Mouse (Mus musculus): ENCODE measurements around the gene Ets1. TPM values are rescaled to one million over a fixed set of nuclear protein-coding genes. Genes with fewer than 3 reads are reported as not detected.

The Ets1 gene
- total RNA-seq, 1 experiment from 2014 or later, result 25.9 TPM

DNA sequence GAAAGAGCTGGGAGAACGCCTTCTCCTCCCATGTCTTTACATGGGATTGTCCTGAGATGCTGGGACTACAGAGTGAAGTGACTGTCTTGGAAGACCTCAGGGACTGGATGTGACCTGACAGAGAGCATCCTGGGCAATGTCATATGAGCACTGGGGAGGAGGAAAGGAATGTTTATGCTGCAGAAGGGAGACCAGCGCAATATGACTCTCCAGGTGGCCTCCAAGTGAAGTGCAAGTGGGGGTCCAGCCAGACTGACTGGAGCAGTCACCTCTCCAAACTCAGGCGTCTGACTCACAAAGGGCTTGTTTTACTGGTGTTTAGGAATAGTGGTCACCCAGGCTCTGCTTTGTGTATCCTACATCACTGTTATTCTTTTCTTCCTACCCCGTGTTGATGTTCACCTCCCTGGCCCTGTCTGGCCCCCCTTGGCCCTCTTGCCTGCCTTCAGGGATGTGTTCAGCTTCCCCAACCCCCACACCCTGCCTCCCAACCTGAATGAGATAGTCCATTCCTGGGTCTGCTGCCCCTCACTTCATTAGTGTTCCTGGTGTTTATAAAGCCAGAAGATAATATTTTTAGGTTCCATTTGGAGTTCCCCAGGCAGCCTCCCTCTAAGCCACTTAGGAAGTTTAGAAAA, 42.2 kb downstream of the Ets1 start:
- no peak for ATAC-seq (replicated peaks in 1 of 2; ENCODE audit: insufficient read depth in 1 of 2, low FRiP score in 2 of 2, low TSS enrichment in 1 of 2, low read depth in 1 of 2, poor library complexity in 2 of 2, severe bottlenecking in 2 of 2)

- ATAC-seq (replicated peaks in 1 of 2; ENCODE audit: insufficient read depth in 1 of 2, low FRiP score in 2 of 2, low TSS enrichment in 1 of 2, low read depth in 1 of 2, poor library complexity in 2 of 2, severe bottlenecking in 2 of 2), result no peak
These were observed 43.5 kb downstream of the Ets1 start for GRCm38 (mm10) chr9:32679531-32679930.

DNA sequence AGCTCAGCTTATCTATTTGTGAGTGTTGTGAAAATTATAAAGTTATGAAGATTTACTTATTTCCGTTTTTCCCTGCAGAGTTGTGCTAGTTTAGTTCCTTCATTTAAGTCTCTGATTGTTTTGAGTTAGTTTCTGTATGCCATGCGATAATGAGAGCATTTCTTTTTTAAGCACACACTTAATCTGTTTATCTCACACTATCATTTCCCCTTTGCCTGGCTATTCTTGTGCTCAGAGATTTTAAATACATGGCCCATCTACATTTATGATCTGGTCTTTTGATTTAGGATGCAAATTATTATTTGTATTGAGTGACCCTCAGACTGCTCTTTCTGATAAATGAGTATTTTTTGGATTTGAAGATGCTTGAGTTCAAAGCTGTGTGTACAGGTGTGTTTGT, 44.2 kb downstream of the Ets1 start:
- no peak for ATAC-seq (replicated peaks in 1 of 2; ENCODE audit: insufficient read depth in 1 of 2, low FRiP score in 2 of 2, low TSS enrichment in 1 of 2, low read depth in 1 of 2, poor library complexity in 2 of 2, severe bottlenecking in 2 of 2)

GRCm38 (mm10) chr9:32685793-32686558, 50.0 kb downstream of the Ets1 start:
- ATAC-seq (replicated peaks in 1 of 2; ENCODE audit: insufficient read depth in 1 of 2, low FRiP score in 2 of 2, low TSS enrichment in 1 of 2, low read depth in 1 of 2, poor library complexity in 2 of 2, severe bottlenecking in 2 of 2), result peak; percentile 63 to 83

GRCm38 (mm10) chr9:32688351-32688750, 52.3 kb downstream of the Ets1 start:
- ATAC-seq (replicated peaks in 1 of 2; ENCODE audit: insufficient read depth in 1 of 2, low FRiP score in 2 of 2, low TSS enrichment in 1 of 2, low read depth in 1 of 2, poor library complexity in 2 of 2, severe bottlenecking in 2 of 2), result no peak

- ATAC-seq (replicated peaks in 1 of 2; ENCODE audit: insufficient read depth in 1 of 2, low FRiP score in 2 of 2, low TSS enrichment in 1 of 2, low read depth in 1 of 2, poor library complexity in 2 of 2, severe bottlenecking in 2 of 2), result no peak
These were observed 55.3 kb downstream of the Ets1 start for GRCm38 (mm10) chr9:32691151-32691925.

GRCm38 (mm10) chr9:32692944-32693343, 56.9 kb downstream of the Ets1 start:
- no peak for ATAC-seq (replicated peaks in 1 of 2; ENCODE audit: insufficient read depth in 1 of 2, low FRiP score in 2 of 2, low TSS enrichment in 1 of 2, low read depth in 1 of 2, poor library complexity in 2 of 2, severe bottlenecking in 2 of 2)

DNA sequence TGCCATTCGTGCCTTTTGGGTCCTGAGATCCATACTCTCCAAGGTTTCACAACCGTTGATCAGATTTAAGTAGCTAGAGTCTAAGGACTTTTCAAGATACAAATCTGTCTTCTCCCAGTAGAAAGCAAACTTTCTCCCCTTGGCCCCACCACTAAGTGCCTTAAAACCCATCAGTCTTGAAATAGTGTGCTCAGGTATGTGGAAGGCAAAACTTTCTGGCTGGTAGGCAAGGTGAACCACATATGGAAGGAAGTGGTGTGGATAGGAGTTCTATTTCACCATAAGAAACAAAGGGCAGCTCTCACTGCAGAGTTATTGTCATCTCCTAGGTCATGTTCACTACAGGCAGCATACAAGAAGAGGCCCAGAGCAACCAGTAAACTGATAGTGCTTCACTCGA, 57.4 kb downstream of the Ets1 start:
- ATAC-seq (replicated peaks in 1 of 2; ENCODE audit: insufficient read depth in 1 of 2, low FRiP score in 2 of 2, low TSS enrichment in 1 of 2, low read depth in 1 of 2, poor library complexity in 2 of 2, severe bottlenecking in 2 of 2), result no peak

DNA sequence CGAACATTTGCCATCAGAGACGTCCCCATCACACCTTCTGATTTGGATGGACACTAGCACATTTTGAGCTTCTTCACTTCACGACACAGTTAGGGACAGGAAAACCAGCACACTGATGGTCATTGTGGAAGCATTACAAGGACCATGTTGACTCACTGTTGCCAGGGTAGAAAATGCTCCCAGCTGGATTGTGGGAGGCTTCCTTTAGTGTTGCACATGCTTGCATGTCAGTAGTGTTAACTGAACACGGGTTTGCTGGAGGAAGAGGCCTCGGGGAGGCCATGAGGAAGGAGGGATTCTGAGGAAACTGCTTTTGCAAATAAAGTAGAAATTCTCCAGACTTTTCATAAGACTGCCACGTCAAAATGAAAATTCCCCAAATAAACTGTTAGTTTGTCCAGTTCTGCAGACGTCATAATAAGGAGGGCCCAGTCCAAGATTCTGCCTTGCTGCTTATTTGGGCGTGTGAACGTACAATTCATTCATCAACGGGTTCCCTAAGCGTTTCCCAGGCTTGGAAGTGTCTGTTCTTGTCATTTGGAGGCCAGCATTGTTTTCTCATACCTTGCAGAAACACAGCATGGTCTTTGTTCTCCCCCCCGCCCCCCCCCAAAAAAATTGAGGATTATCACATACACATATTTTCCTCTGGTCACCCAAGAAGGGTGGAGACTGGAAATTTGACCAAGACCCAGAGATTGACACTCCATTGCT, 58.2 kb downstream of the Ets1 start:
- ATAC-seq (replicated peaks in 1 of 2; ENCODE audit: insufficient read depth in 1 of 2, low FRiP score in 2 of 2, low TSS enrichment in 1 of 2, low read depth in 1 of 2, poor library complexity in 2 of 2, severe bottlenecking in 2 of 2), result no peak

DNA sequence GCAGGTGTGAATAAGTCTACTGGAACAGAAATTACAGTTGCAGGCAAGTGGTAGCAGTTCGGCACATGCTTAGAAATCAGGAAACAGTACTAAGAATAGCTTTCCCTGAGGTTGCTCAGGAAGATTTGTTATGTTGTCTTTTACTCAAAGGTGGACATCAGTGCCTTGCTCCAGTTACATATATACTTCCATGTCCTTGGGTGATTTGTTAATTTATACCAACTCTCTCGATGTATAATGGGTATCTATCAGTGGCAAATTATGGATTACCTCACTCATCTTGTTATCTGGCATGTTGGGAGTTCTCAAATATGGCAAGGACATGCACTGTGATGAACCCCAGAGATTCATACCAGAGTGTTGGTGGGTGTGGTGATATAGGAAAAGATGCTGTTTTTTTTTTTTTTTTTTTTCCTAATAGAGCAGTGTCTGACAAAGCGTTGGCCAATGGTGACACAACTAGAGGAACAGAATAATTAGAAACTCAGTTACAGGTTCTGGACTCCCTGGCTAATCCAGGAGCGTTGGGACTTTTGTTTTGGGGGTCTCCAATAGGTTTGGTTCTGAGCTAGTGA, 59.0 kb downstream of the Ets1 start:
- no peak for ATAC-seq (replicated peaks in 1 of 2; ENCODE audit: insufficient read depth in 1 of 2, low FRiP score in 2 of 2, low TSS enrichment in 1 of 2, low read depth in 1 of 2, poor library complexity in 2 of 2, severe bottlenecking in 2 of 2)

DNA sequence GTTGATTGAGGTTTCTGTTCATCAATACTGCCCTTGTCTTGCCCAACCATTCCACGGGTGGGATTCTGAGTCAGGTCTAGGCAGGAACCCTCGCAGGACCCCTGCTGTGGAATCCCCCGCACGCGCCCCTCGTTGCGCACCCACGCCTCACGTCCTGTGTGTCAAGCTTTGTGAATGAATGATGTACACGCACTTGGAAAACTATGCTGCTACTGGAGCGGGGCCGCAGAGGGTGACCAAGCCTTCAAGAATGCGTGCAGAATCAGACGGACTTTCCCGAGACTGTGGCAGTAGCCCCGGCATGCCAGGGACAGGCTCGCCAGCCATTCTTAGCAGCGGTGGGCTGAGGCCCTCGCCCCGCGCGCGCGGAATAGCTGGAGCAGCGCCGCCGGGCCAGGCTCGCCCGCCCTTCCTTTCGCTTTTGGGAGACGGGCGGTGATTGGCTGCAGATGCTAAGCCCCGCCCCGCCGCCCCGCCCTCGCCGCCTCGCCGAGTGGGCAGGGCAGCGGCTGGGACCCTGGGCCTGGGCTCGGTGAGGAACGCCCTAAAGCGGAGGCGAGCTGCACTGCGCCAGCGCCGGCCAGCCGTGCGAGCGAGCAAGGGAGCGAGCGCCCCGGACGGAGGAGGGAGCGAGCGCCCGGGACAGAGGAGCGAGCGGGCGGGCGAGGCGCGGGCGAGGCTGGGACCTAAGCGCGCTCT, 59.6 kb downstream of the Ets1 start:
- peak; percentile 84 to 93 for ATAC-seq (replicated peaks in 1 of 2; ENCODE audit: insufficient read depth in 1 of 2, low FRiP score in 2 of 2, low TSS enrichment in 1 of 2, low read depth in 1 of 2, poor library complexity in 2 of 2, severe bottlenecking in 2 of 2)

DNA sequence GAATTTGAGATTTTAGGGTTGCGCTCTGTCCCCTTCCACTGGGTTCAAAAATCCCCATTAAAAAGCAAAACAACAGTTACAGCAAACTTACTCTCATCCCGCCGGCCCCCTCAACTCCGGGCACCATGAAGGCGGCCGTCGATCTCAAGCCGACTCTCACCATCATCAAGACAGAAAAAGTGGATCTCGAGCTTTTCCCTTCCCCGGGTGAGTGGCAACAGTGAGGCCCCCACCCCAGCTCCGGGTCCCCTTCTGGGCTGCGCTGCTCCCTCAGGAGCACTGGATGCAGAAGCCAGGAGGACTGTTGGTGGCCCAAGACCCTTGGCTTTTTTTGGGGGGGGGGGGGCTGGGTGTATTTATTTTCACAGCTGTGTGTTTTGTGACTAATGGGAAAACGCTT, 60.2 kb downstream of the Ets1 start:
- ATAC-seq (replicated peaks in 1 of 2; ENCODE audit: insufficient read depth in 1 of 2, low FRiP score in 2 of 2, low TSS enrichment in 1 of 2, low read depth in 1 of 2, poor library complexity in 2 of 2, severe bottlenecking in 2 of 2), result no peak

DNA sequence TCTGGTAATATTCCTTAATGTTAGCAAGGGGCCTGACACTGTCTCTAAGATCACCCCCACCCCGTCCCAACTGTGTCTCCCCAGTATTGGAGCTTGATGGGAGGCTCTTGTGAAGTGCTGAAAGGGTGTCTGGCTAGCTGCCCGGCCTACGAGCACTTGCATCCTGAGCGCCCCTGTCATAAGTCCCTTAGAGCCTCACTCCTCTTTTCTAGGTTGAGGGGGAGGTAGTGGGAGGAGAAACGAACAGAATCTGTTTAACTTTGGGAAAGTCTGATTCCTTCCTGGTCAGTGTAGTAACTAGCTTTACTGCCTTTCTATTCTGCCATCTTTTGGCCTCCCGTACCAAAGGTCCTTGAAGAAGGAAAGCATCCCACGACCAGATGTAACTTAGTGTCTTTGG, 60.7 kb downstream of the Ets1 start:
- no peak for ATAC-seq (replicated peaks in 1 of 2; ENCODE audit: insufficient read depth in 1 of 2, low FRiP score in 2 of 2, low TSS enrichment in 1 of 2, low read depth in 1 of 2, poor library complexity in 2 of 2, severe bottlenecking in 2 of 2)

- no peak for ATAC-seq (replicated peaks in 1 of 2; ENCODE audit: insufficient read depth in 1 of 2, low FRiP score in 2 of 2, low TSS enrichment in 1 of 2, low read depth in 1 of 2, poor library complexity in 2 of 2, severe bottlenecking in 2 of 2)
These were observed 61.5 kb downstream of the Ets1 start for GRCm38 (mm10) chr9:32697291-32698110.

DNA sequence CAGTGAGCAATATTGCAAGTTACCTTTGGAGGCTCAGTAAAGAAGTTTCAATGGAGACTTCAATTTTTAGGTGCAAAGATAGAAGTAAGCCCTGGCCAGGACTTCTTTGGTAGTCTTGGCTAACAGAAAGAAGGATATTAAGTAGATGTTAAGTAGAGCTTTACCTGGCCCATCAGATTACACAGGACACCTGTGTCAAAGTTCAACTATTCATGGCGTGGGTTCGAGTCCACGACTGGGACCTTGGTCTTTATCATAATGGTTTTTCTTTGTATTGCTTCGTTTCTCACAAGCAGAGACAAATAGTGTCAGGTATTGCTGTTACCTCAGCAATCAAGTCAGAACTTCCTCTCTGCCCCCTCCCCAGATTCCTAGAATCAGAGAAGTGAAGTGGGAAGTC, 62.7 kb downstream of the Ets1 start:
- ATAC-seq (replicated peaks in 1 of 2; ENCODE audit: insufficient read depth in 1 of 2, low FRiP score in 2 of 2, low TSS enrichment in 1 of 2, low read depth in 1 of 2, poor library complexity in 2 of 2, severe bottlenecking in 2 of 2), result no peak

DNA sequence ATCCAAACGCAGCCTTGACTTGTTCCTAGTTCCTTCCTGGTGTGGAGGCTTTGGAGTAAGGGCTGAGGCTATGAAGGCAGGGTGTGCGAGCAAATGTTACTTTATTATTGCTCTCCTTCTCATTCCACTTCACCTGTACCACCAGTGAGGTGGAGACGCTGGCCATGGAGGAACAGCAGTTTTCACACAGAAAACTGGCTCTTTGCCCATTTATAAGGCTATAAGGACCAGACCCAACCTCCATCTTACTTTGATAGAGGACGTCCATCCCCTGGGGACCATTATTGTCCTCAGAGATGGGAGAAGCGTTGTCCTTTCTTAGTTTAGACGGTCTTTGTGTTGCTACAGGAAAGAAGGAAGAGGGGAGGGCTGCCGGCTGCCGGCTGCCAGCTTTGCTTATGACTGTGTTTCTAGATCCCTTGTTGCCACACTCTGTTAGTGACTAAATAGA, 63.4 kb downstream of the Ets1 start:
- ATAC-seq (replicated peaks in 1 of 2; ENCODE audit: insufficient read depth in 1 of 2, low FRiP score in 2 of 2, low TSS enrichment in 1 of 2, low read depth in 1 of 2, poor library complexity in 2 of 2, severe bottlenecking in 2 of 2), result no peak

Data from hematopoietic stem cell, adult 5-6 weeks (primary cell).